Mouse (Mus musculus) heart, postnatal 10 days (tissue): ENCODE measurements at regions not wholly inside any gene's neighbourhood (a gene's known extent, or its start where the extent isn't known, plus 50 kb on each side); places are given as distances from the start of the nearest gene placed in this dataset.

Experiments
- DNase-seq, 2 experiments: peaks; one replicate each; pipeline ENCODE4 v3.0.0; 2021
- intact Hi-C: fragments of 180-260 bp; cut with DNase I; formaldehyde crosslinking; loops from one replicate; pipeline ENCODE4 v1.15.1; 2025

DNA sequence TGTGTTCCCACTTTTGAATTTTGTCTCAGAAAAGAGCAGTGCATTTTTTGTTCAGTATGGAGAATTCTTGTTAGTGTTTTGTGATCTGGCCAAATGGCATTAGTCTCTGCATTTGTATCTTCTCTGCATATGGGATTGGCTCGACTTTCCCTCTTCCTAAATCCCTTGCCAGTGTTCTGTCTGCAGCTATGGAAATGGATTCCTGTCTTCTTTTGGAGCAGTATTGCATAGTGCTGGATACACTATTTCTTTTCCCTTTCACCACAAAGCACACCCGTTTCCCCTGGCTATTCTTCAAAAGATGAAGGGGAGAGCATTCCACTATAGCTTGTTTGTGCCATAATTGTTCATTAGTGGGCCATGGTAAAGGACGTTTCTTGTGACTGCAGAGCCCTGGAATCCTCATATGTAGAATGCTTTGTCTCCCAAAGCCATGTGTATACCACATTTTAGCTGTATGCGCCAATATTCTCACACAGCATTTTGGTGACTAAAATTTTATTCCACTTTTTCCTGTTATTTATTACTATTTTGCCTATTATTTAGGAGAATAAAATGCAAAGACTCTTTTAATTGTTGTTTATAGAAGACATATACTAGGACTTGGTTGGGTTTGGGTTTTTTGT lies 197.8 kb downstream of the Hs3st1 start:
- intact Hi-C loops, result no loop called here
- no peak for DNase-seq

DNA sequence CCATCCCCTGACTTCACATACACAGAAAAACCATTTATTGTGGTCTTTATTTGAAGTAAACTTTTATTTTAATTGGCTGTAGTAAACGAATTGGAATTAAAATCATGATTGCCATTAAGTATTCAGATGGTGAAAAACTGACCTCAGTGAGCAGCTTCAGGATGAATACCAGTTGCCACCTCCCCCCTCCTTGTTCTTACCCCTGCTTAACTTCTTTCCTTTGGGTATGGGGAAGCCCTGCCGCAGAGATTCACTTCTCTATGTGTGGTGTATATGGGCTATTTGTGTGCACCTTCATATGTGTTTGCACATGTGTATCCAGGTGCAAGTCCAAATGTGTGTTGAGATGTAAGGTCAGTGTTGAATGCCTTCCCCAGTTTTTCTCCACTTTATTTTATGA lies 218.2 kb downstream of the Hs3st1 start:
- DNase-seq, result no peak
- intact Hi-C loops, result no loop called here

- DNase-seq, result no peak
- intact Hi-C loops, result no loop called here
Observed at GRCm38 (mm10) chr5:39536351-39536750, 218.9 kb downstream of the Hs3st1 start.

- intact Hi-C loops, result no loop called here
- DNase-seq, result no peak
Observed at GRCm38 (mm10) chr5:39510246-39510645, 245.0 kb downstream of the Hs3st1 start.

GRCm38 (mm10) chr5:39482756-39483155 lies 272.5 kb downstream of the Hs3st1 start:
- intact Hi-C loops, result no loop called here

GRCm38 (mm10) chr5:39458116-39458525 lies 297.2 kb downstream of the Hs3st1 start:
- intact Hi-C loops, result no loop called here

More at GRCm38 (mm10) chr5:39482756-39483155, 272.5 kb downstream of the Hs3st1 start:
- no peak for DNase-seq

GRCm38 (mm10) chr5:39453706-39454105 lies 301.6 kb downstream of the Hs3st1 start:
- DNase-seq, result no peak
- intact Hi-C loops, result no loop called here

More at GRCm38 (mm10) chr5:39458116-39458525, 297.2 kb downstream of the Hs3st1 start:
- no peak for DNase-seq

GRCm38 (mm10) chr5:39440817-39441216 lies 314.5 kb downstream of the Hs3st1 start:
- DNase-seq, result no peak
- intact Hi-C loops, result no loop called here

DNA sequence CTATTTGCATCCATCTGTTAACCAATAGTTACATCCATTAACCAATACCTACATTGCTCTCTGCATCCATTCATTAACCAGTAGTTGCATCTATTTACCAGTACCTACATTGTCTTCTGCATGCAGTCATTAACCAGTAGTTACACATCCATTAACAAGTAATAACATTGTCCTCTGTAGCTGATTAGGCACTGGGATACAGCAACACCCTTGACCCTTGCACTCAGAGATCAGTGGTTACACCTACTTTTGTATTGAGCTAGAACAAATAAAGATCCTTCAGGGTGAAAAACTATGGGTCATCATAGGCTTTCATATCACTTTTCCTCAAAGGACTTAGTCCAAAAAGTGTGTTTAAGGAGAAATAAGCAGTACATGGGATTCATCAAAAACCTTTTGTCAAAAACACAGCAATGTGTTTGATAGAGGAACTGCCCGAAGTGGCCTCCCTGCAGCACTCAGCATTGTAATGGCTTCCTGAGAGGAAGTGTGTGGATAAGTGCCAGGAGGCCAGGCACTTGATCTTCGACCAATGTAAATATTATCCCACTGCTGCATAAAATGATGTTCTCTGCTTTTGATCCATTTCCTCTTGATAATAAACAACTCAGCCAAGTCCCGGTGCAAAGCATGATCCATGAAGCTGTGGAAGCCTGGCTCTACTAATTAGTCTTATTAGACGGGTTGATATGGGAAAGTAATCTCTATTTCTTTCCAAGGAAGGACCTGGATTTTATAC lies 317.6 kb downstream of the Hs3st1 start:
- DNase-seq, result peak; percentile 57 to 61
- intact Hi-C loops, result no loop called here

- intact Hi-C loops, result loop anchor here (10.0 kb wide), 1 partner anchor 641 kb away; no protein-coding TSS in a partner anchor
- peak; percentile 22 to 35 for DNase-seq
Observed at GRCm38 (mm10) chr5:39426053-39426452, 329.2 kb downstream of the Hs3st1 start.

- intact Hi-C loops, result loop anchor here (10.0 kb wide), 1 partner anchor 639 kb away; no protein-coding TSS in a partner anchor
- DNase-seq, result no peak
Observed at GRCm38 (mm10) chr5:39423720-39424119, 331.6 kb downstream of the Hs3st1 start.

GRCm38 (mm10) chr5:39418795-39419194 lies 336.5 kb downstream of the Hs3st1 start:
- no peak for DNase-seq
- intact Hi-C loops, result no loop called here

GRCm38 (mm10) chr5:39417845-39418154 lies 337.5 kb downstream of the Hs3st1 start:
- intact Hi-C loops, result no loop called here
- DNase-seq, result no peak

- intact Hi-C loops, result no loop called here
- DNase-seq, result peak; percentile 17 to 49
Observed at GRCm38 (mm10) chr5:39417121-39417844, 338.0 kb downstream of the Hs3st1 start.

DNA sequence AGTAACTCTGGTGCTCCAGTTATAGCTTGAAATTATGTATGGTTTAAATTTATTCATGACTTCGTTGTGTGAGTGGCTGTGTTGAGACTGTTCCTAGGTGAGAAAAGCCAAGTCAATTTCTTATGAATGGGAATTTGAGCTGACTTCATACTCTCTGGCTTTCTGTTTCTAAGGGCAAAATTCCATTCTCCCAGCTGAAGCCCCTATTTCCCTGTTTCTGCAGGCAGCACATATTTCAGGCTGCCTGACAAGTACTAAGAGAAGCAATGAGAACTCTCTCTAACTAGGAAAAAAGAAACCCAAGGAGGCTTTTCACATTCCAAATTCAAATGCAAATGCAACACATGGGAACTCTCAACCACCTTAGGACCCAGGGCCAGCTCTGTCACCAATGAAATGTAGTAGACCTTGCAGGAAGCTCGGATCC lies 338.7 kb downstream of the Hs3st1 start:
- intact Hi-C loops, result no loop called here
- peak; percentile 2 for DNase-seq

- DNase-seq, result no peak
- intact Hi-C loops, result no loop called here
Observed at GRCm38 (mm10) chr5:39412756-39413155, 342.5 kb downstream of the Hs3st1 start.

GRCm38 (mm10) chr5:39390391-39390987 lies 364.8 kb downstream of the Hs3st1 start:
- no peak for DNase-seq
- intact Hi-C loops, result no loop called here

DNA sequence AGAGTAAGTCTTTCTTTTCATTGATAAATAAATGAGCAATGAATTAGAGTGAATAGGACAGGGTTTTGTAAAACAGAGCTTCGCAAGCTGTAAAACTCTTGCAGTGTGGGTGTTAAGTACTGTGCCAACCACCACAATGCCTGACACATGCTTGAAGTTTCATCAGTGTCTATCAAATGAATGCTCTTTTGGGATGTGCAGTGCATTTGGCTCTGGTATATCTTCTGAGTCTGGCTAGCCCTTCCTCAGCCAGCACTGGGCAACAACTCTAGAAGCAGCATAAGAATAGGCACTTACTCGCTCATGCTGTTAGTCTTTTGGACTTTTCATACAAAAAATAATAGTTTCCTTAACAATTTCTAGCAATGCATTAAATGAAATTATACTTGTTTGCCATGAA lies 370.9 kb downstream of the Hs3st1 start:
- no peak for DNase-seq
- intact Hi-C loops, result no loop called here

DNA sequence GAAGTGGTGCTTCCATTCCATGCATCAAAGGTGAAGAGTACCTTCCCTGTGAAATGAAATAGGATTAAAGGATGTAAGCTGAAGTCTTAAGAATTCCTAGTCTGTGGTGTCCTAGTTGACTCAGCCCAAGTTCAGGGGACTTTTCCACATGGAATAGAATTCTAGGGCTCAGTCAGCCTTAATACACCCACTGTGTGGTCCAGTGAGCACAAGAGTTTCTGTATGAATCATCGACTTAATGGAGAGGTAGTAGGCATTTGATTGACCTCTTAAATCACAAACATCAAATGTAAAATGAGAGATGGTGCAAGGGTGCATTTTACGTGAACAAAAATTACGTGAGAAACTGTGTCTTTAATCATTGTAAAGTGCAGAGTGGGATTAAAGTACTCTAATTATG lies 381.1 kb downstream of the Hs3st1 start:
- intact Hi-C loops, result no loop called here
- no peak for DNase-seq

DNA sequence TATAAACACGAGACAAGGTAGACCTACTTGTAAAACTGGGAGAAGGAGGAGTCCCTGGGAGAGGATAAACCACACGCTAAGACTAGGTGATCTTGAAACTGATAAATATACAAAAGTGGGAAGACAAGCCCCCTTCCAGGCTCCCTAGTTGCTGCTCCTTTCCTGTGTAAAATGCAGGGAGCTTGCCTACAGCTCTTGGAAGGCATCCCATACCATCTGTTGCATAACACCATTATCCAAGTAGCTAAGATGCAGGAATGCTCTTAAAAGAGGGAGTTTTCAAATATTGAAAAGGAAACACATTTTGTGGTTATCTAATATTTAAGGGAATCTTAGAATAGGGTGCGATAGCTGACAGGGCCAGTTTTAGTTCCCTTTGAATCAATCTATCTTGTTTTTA lies 406.6 kb downstream of the Hs3st1 start:
- no peak for DNase-seq
- intact Hi-C loops, result no loop called here

- intact Hi-C loops, result no loop called here
- DNase-seq, result no peak
Observed at GRCm38 (mm10) chr5:39347019-39347418, 408.3 kb downstream of the Hs3st1 start.
